1 mouse cellular context compared by ENCODE assay signal in genomic region chrX:144317548-144318163, GRCm38 (mm10).
TF ChIP-seq lines count a peak whose summit lies in the region.

Gene Alg13, plus strand, starts transcription at chrX:144317804.

TF ChIP-seq in CH12.LX, 34 proteins besides CTCF, POLR2A, EP300 and RAD21 (continued from another document):
- no peak for TF ChIP-seq CHD1 (IDR thresholded peaks at IDR 0.05; ENCODE audit: low read depth, low read length)
- TF ChIP-seq USF2 (conservative IDR thresholded peaks at IDR 0.05; ENCODE audit: low read depth, low read length): no peak
- TF ChIP-seq MYC (IDR thresholded peaks at IDR 0.05; ENCODE audit: low read depth, low read length): peak; percentile 28; the same call in 1 of the 2 replicates
- no peak for TF ChIP-seq BHLHE40 (IDR thresholded peaks at IDR 0.05; ENCODE audit: low read depth, low read length)
- TF ChIP-seq MAX (IDR thresholded peaks at IDR 0.05; ENCODE audit: low read length): no peak
- TF ChIP-seq JUND (conservative IDR thresholded peaks at IDR 0.05; ENCODE audit: low read depth, low read length): no peak
- TF ChIP-seq USF1 (IDR thresholded peaks at IDR 0.05; ENCODE audit: low read depth, low read length): no peak
- peak; percentile 83 for TF ChIP-seq ELF1 (IDR thresholded peaks at IDR 0.05; ENCODE audit: low read depth, low read length)
- TF ChIP-seq E2F4 (IDR thresholded peaks at IDR 0.05; ENCODE audit: insufficient replicate concordance, low read depth, low read length): no peak
- no peak for TF ChIP-seq UBTF (IDR thresholded peaks at IDR 0.05; ENCODE audit: low read depth, low read length)
- peak; percentile 61 for TF ChIP-seq HCFC1 (IDR thresholded peaks at IDR 0.05; ENCODE audit: low read depth, low read length)
- no peak for TF ChIP-seq NRF1 (IDR thresholded peaks at IDR 0.05; ENCODE audit: low read depth, low read length)
- TF ChIP-seq NELFE (IDR thresholded peaks at IDR 0.05; ENCODE audit: low read depth, low read length): 0 out of 2 replicates have a peak, but pooled peaks have one; percentile 35
- no peak for TF ChIP-seq TCF12 (IDR thresholded peaks at IDR 0.05; ENCODE audit: low read depth, low read length)
- no peak for TF ChIP-seq TBP (conservative IDR thresholded peaks at IDR 0.05; ENCODE audit: low read depth, low read length)
- TF ChIP-seq ZNF384 (IDR thresholded peaks at IDR 0.05; ENCODE audit: low read depth, low read length): no peak
- TF ChIP-seq ZMIZ1 (IDR thresholded peaks at IDR 0.05; ENCODE audit: low read depth, low read length): 0 out of 2 replicates have a peak, but pooled peaks have one; percentile 9
- TF ChIP-seq IRF4 (IDR thresholded peaks at IDR 0.05; ENCODE audit: low read depth, low read length): no peak
- TF ChIP-seq MAFK (IDR thresholded peaks at IDR 0.05; ENCODE audit: insufficient replicate concordance, low read length): no peak
- no peak for TF ChIP-seq MAZ (IDR thresholded peaks at IDR 0.05; ENCODE audit: low read depth, low read length)
